Mouse (Mus musculus) left cerebral cortex, postnatal 14 days (tissue): ENCODE measurements around the gene Plaur. TPM values are rescaled to one million over a fixed set of nuclear protein-coding genes. Genes with fewer than 3 reads are reported as not detected.

Source experiments
- DNase-seq, 2 experiments: peaks; one replicate each; pipeline ENCODE4 v3.0.0; 2021 to 2022; ENCODE audit warnings: low spot score in 2 of 2, mixed read lengths in 1 of 2
- intact Hi-C: fragments of 180-260 bp; cut with DNase I; formaldehyde crosslinking; loops from one replicate; pipeline ENCODE4 v1.15.1; 2025
- long read RNA-seq, 2 experiments: library from polyadenylated mRNA; stranded (forward); transcript quantifications; one replicate each; pipeline ENCODE4 v2.0.0; 2021
- total RNA-seq, 2 experiments: library from RNA; stranded (reverse); gene quantifications; 2 replicates each; pipeline ENCODE4 v1.2.3; 2021

Plaur gene
- 1 to 10 TPM in 1 of 2 experiments, under 1 TPM in 1; 0.30 to 1.3 TPM for total RNA-seq
- long read RNA-seq, experiment 1, partial matches to known transcripts = 0 of 4 reads
- long read RNA-seq, experiment 1, other reads (novel, unspliced or antisense) = 1 of 4 reads
- long read RNA-seq, experiment 2, partial matches to known transcripts = 0 of 1 reads
- long read RNA-seq, experiment 2, other reads (novel, unspliced or antisense) = 1 of 1 reads

- intact Hi-C loops = no loop called here
- no peak for DNase-seq
Observed at GRCm38 (mm10) chr7:24462388-24463319, at the start of gene Plaur. Plaur (plus strand) TSS chr7:24462484.

DNA sequence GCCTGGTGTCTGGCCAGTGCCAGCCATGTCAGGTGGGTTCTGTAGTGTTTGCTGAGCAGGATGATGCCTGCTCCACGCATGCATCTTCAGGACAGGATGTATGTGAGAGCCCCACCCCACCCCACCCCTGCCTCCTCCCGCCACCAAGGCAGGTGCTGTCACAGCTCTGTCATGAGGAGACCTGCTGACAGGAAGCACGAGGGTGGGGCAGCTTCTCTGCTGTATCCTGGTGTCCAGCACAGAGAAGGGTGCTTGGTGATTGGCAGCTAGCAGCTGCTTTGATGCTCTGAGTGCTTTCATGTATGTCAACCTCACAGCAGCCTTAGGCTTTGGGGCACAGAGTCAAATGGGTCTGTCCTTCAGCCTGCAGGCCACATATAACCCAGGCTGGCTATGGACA, 48.7 kb upstream of the Plaur start:
- DNase-seq = no peak
- intact Hi-C loops = no loop called here

DNA sequence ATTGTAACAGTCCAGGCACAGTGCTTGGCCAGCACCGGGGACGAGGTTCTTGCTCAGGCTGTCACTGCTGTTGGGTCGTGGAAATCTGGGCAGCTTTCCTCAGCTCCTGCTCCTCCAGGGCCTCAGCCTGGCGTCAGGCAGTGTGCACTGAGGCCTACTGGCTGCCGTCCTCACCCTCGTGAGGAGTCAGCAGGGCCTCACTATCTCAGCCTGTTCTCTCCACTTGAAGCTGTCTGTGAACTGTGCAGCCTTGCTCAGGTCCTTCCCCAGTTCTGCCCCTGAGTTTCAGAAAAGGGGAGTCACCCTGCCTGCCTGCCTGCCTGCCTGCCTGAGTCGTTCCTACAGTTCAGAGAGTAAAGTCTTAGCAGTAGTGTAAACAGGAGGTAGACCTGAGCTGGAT, 47.0 kb upstream of the Plaur start:
- intact Hi-C loops = no loop called here
- DNase-seq = no peak

- DNase-seq = no peak
- intact Hi-C loops = no loop called here
Observed at GRCm38 (mm10) chr7:24419579-24419978, 42.7 kb upstream of the Plaur start.

DNA sequence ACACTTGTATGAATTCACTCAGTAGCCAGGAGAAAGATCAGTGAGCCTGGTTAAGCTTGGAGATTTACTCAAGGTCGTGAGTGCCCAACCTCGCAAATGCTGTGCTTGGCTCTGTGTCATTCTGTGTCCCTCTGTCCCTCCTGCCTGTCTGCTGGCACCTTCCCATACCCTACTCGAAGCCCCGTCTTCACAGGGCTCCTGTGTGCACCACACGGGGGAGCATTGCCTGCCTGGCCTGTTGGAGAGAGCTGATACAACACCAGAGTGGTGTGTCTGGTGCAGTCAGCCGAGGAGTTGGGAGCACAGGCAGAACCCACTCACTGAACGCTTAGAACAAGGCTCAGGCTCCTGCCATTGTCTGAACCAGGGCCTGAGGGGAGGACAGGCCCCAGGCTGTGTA, 40.6 kb upstream of the Plaur start:
- DNase-seq = no peak
- intact Hi-C loops = no loop called here

DNA sequence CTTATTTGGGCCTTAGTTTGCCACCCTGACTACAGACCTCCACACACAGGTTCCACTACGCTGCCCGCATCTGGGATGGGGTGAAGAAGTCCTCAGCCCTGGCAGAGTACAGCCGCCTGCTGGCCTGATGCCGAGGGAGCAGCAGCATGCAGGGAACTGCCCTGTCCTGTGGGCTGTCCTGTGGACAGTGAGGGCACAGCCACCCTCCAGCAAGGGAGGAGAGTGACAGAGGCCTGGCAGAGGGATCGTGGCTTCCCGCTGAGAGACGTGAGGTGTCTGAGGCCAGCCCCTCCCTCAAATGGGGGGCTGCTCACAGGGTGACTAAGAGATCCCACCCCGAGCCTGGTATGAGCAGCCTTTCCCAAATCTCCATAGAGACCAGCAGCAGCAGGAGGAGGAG, 40.0 kb upstream of the Plaur start:
- intact Hi-C loops = no loop called here
- no peak for DNase-seq

DNA sequence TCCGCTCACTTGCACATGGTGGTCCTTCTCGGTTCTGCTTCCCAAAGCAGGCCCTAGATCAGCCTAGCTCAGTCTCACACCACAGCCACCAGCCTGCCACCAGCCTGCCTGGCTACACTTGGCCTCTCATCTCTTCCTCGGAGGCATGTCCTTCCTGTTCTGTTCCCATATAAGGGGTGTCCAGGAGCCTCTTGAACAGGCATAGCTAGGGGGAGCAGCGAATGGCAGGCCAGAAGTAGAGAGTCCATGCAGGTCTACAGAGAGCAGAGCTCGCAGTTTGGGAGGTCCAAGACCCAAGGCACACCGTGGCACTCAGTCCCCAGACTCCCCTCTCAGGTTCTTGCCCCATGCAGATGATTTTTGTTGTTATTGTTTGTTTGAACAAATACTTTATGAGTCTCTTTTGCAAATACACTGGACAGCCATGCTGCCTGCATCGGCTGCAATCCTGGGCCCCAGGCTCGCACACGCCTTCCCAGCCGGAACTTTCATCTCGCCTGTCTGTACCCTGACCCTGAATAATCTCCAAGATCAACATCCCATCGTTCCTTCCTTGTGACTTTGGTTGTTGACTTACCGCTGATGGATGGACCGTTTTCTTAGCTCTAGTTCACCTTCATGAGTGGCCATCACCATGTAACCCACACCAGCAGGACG, 39.0 kb upstream of the Plaur start:
- no peak for DNase-seq
- intact Hi-C loops = no loop called here

- no peak for DNase-seq
- intact Hi-C loops = no loop called here
Observed at GRCm38 (mm10) chr7:24423956-24424732, 38.1 kb upstream of the Plaur start.

- no peak for DNase-seq
- intact Hi-C loops = no loop called here
Observed at GRCm38 (mm10) chr7:24425919-24426318, 36.4 kb upstream of the Plaur start.

- no peak for DNase-seq
- intact Hi-C loops = no loop called here
Observed at GRCm38 (mm10) chr7:24427168-24427567, 35.1 kb upstream of the Plaur start.

- no peak for DNase-seq
- intact Hi-C loops = no loop called here
Observed at GRCm38 (mm10) chr7:24428725-24429124, 33.6 kb upstream of the Plaur start.

DNA sequence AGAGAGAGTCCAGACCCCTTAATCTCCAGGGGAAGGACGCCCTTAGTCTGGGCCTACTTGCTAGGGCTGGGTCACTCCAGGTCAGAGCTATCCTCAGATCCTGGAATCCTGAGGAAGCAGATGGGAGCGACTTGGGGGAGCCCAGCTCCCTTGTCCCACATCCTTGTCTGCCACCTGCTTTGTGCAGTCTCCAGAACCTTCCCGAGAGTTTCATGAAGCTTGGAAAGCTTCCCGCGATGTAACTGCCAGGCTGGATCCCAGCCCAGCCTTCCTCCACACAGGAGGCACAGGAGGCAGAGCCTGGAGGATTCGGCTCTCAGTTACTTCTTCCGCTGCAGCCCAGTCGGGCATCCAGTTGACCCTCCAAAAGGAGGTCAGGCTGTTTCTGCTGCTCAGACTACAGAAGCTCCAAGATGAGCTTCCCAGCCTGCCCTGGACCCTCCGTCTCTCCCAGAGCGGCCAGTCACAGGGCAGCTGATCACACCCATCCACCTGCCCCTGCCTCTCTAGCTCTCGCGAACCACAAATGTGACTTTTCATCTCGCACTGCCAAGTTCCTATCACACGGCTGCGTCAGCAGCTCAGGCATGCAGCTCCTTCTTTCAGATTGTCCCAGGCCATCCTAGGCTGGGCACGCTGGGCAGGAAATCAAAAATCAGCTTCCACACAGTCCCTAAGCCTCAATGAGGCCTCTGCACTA, 32.7 kb upstream of the Plaur start:
- intact Hi-C loops = no loop called here
- peak; percentile 80 to 91 for DNase-seq

- intact Hi-C loops = no loop called here
- no peak for DNase-seq
Observed at GRCm38 (mm10) chr7:24430551-24431345, 31.5 kb upstream of the Plaur start.

GRCm38 (mm10) chr7:24431713-24432112, 30.6 kb upstream of the Plaur start:
- DNase-seq = no peak
- intact Hi-C loops = no loop called here

- DNase-seq = no peak
- intact Hi-C loops = no loop called here
Observed at GRCm38 (mm10) chr7:24435305-24435704, 27.0 kb upstream of the Plaur start.

DNA sequence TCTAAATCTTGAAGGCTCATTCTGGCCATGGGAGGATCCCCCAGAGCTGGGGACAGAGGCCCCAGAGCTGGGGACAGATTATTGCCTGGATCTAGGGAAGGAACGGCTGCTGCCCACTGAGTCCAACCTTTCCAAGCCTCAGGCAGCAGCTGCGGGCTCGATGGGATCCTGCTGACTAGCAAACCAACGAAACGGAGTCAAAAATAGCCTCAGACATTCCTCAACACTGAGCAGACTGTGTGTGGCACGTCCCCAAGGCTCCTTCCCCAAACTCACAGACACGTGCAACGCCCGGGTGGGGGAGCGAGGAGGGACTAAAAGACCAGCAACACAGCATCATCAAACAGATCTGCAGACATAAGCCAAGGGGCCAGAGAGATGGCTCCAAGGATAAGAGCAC, 24.3 kb upstream of the Plaur start:
- intact Hi-C loops = no loop called here
- peak; percentile 76 to 93 for DNase-seq

DNA sequence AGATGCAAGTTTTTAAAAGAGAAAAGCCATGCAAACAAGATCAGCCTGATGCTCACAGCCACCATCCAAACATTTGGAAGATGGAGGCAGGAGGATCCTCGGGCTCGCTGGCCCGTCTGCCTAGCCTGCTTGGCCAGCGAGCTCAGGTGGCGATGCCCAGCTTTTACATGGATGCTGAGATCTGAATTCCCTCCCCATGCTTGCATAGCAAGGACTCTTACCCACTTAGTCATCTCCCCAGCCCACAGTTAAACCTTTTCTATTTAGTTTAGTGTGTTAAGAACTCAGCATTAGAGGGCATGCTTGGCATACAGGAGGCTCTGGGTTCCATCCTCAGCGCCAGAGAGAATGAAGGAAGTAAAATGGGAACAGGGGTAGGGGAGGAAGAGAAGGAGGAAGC, 23.1 kb upstream of the Plaur start:
- DNase-seq = no peak
- intact Hi-C loops = no loop called here

- DNase-seq = no peak
- intact Hi-C loops = no loop called here
Observed at GRCm38 (mm10) chr7:24439891-24440290, 22.4 kb upstream of the Plaur start.
